Mouse (Mus musculus): ENCODE measurements at regions not wholly inside any gene's neighbourhood (a gene's known extent, or its start where the extent isn't known, plus 50 kb on each side); places are given as distances from the start of the nearest gene placed in this dataset.

GRCm38 (mm10) chr14:54136538-54136937 is 117.4 kb downstream of the Dad1 start:
- TF ChIP-seq CTCF (IDR thresholded peaks at IDR 0.05; ENCODE audit: control insufficient read depth, insufficient read depth, insufficient replicate concordance, low read depth, low read length) (no peak), POLR2A (IDR thresholded peaks at IDR 0.05; ENCODE audit: control insufficient read depth, low read depth, low read length) (no peak)

Measured in testis, adult 2 months (tissue).